Mouse (Mus musculus) liver, embryonic 16.5 days (tissue): ENCODE measurements at regions not wholly inside any gene's neighbourhood (a gene's known extent, or its start where the extent isn't known, plus 50 kb on each side); places are given as distances from the start of the nearest gene placed in this dataset.

Experiments
- ATAC-seq: fragments of 200-750 bp; cut with Nextera tagmentation; 2 replicates; pipeline ENCODE4 v1.8.0; 2017; ENCODE audit warnings: low read depth, mild to moderate bottlenecking, moderate number of reproducible peaks, moderate library complexity
- H3K27ac ChIP-seq: fragments of 300-500 bp; sonication (generic); 2 replicates; pipeline ENCODE4 v1.5.1; 2014; ENCODE audit warnings: mild to moderate bottlenecking, low read length
- H3K27me3 ChIP-seq: fragments of 300-500 bp; sonication (generic); 2 replicates; pipeline ENCODE4 v1.6.1; 2014; ENCODE audit warnings: low read depth, low read length, mixed read lengths; ENCODE audit not compliant: control insufficient read depth, insufficient read depth
- H3K36me3 ChIP-seq: fragments of 300-500 bp; sonication (generic); 2 replicates; pipeline ENCODE4 v1.6.1; 2014; ENCODE audit warnings: mild to moderate bottlenecking; ENCODE audit not compliant: control insufficient read depth, insufficient read depth
- H3K4me1 ChIP-seq: fragments of 300-500 bp; sonication (generic); 2 replicates; pipeline ENCODE4 v1.6.1; 2014; ENCODE audit warnings: low read depth, low read length, mixed read lengths; ENCODE audit not compliant: control insufficient read depth
- H3K4me2 ChIP-seq: fragments of 300-500 bp; sonication (generic); 2 replicates; pipeline ENCODE4 v1.6.1; 2014; ENCODE audit warnings: low read depth, low read length, mixed read lengths
- H3K4me3 ChIP-seq: fragments of 300-500 bp; sonication (generic); 2 replicates; pipeline ENCODE4 v1.5.1; 2014; ENCODE audit warnings: low read depth, mild to moderate bottlenecking, low read length
- H3K9ac ChIP-seq: fragments of 300-500 bp; sonication (generic); 2 replicates; pipeline ENCODE4 v1.6.1; 2014; ENCODE audit warnings: low read depth, low read length
- H3K9me3 ChIP-seq: fragments of 300-500 bp; sonication (generic); replicated peaks from 2 replicates; pipeline ENCODE4 v1.6.1; 2016; ENCODE audit warnings: low read length; ENCODE audit not compliant: control insufficient read depth
- WGBS: fragments of 180-500 bp; shearing (Covaris S2); extraction: QIAGEN DNeasy Blood & Tissue Kit; methylation state at CpG from one replicate; pipeline ENCODE4 v1.1.7; 2014; ENCODE audit not compliant: insufficient replicate concordance; 5-methylcytosine and 5-hydroxymethylcytosine counted together

DNA sequence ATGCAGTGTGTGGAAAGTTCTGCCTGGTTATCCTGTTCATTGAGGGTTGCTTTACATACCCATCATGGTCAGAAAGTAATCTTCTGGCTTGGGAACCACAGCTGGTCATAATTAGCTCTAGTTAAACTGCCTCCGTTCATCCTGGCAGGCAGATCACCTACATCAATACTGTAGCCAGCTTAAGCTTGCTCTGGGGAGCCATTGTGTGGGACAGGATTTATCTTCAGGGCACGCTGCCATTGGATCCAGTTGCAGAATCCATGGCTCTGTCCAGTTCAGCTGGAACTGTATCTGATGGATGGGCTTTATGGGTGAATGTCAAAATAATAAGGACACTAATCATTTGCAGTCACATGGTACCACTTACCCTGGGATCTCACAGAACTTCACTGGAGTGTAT is 326.4 kb downstream of the Ppargc1a start:
- H3K36me3 ChIP-seq, result no peaks in the 10 kb centered on the region
- no peak for ATAC-seq
- no peak overlapping the region for H3K27ac ChIP-seq
- H3K9me3 ChIP-seq, result no peaks in the 10 kb centered on the region
- no peak overlapping the region for H3K4me2 ChIP-seq
- WGBS, result 64% methylated on average over 2 of the region's 2 CpGs
- no peaks in the 10 kb centered on the region for H3K27me3 ChIP-seq
- H3K9ac ChIP-seq, result no peak overlapping the region
- H3K4me1 ChIP-seq, result no peaks in the 10 kb centered on the region
- no peak overlapping the region for H3K4me3 ChIP-seq

DNA sequence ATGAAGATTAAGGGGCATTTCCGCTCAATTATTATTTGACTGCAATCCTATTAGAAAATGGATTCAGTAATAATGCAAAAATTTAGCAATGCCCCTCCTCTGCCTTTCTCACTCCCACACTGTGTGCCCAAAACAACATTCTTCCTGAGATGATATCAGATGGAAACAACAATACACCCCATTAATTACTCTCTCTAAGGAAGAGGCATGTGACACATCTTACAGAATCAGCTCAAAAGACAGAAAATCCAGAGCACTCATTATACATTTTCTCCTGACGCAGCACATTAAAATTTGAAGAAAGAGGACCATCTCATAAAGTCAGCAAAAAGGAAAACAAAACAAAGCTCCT is 333.5 kb downstream of the Ppargc1a start:
- no peak overlapping the region for H3K4me2 ChIP-seq
- no peak overlapping the region for H3K9ac ChIP-seq
- no peaks in the 10 kb centered on the region for H3K27me3 ChIP-seq
- no peak for ATAC-seq
- no peaks in the 10 kb centered on the region for H3K4me1 ChIP-seq
- no peak overlapping the region for H3K4me3 ChIP-seq
- no peaks in the 10 kb centered on the region; the same call in 1 of the 2 replicates for H3K9me3 ChIP-seq
- H3K36me3 ChIP-seq, result no peaks in the 10 kb centered on the region
- H3K27ac ChIP-seq, result no peak overlapping the region
- 69% methylated on average over 2 of the region's 2 CpGs for WGBS

DNA sequence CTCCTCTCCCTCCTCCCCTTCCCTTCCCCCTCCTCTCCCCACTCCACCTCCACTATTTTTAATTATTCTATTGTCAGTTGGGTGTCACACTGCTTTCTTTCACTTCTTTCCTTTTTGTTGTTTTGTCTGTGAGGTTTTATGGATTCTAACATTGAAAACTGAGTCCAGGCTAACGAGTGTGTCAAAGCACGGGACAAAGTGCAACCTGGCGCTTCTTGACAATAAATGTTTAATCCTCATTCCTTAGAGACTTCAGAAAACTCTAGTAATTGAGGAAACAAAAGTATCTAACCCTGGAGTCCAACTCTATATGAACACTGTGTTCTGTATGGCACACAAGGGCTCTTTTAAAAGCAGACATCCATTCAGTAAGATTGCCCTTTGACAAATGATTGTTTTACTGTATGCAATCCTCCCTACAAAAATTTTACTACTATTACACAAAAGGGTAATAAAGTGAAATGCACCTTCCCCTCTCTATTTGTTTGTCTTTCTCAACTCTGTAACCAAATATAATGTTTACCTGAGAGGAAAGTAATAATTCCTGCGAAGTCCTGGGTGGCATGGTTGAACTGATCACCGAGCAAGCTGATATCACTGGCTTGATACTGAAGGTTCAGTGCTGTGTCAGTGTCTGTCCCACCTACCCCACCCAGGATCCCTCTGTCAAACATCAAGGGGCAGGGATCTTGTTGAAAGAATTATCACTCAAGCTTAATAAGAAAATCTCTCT is 334.1 kb downstream of the Ppargc1a start:
- Histone ChIP-seq H3K4me1 (no peaks in the 10 kb centered on the region), H3K9ac (no peak overlapping the region), H3K9me3 (no peaks in the 10 kb centered on the region; the same call in 1 of the 2 replicates), H3K4me2 (no peak overlapping the region), H3K36me3 (no peaks in the 10 kb centered on the region), H3K27me3 (no peaks in the 10 kb centered on the region), H3K4me3 (no peak overlapping the region), H3K27ac (no peak overlapping the region)
- WGBS, result 52% methylated on average over 5 of the region's 5 CpGs
- no peak for ATAC-seq

DNA sequence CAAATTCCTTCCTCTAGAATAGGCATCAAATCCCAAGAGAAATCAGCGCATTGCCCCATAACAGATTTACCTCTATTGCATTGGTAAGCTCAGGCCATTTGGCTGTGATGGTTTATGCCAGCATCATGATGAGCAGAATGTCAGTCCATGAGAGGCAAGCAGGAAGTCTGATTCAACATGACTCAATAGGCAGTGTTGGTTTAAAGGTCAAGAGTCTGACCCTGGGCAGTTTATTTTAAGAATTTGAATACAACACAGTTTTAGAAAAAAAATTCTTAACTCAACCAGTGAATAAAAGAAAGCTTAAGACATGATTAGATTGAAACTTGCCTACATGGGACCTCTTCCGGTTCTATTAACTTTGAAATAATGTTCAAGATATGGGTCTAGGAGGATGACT is 337.7 kb downstream of the Ppargc1a start:
- no peaks in the 10 kb centered on the region for H3K27me3 ChIP-seq
- no peak overlapping the region for H3K9ac ChIP-seq
- ATAC-seq, result no peak
- WGBS, result 79% methylated on average over 2 of the region's 2 CpGs
- H3K27ac ChIP-seq, result no peak overlapping the region
- H3K9me3 ChIP-seq, result no peaks in the 10 kb centered on the region; the same call in 1 of the 2 replicates
- H3K4me3 ChIP-seq, result no peak overlapping the region
- no peaks in the 10 kb centered on the region for H3K36me3 ChIP-seq
- no peaks in the 10 kb centered on the region for H3K4me1 ChIP-seq
- no peak overlapping the region for H3K4me2 ChIP-seq

DNA sequence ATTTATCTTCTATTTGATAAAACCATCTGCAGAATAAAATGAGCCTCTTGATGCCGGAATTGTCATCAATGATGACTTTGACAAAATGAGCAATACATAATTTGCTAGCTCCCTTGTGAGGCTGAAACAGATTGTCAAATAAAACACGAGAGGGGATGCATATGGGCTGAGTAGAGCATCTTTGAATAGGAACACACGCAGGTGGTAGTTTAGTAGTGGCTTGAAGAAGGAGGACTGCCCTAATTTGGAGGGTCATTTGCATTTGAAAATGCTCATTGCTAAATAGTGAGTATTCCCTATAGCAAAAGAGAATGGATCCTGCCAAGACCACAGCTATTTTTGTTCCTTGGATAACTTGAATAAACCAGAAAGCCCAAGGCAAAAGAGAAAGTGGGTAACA is 339.5 kb downstream of the Ppargc1a start:
- no peaks in the 10 kb centered on the region; the same call in 1 of the 2 replicates for H3K9me3 ChIP-seq
- 57% methylated on average over 3 of the region's 3 CpGs for WGBS
- no peak overlapping the region for H3K9ac ChIP-seq
- no peak for ATAC-seq
- H3K4me1 ChIP-seq, result no peaks in the 10 kb centered on the region
- H3K4me3 ChIP-seq, result no peak overlapping the region
- H3K27ac ChIP-seq, result no peak overlapping the region
- no peaks in the 10 kb centered on the region for H3K27me3 ChIP-seq
- H3K4me2 ChIP-seq, result no peak overlapping the region
- no peaks in the 10 kb centered on the region for H3K36me3 ChIP-seq

DNA sequence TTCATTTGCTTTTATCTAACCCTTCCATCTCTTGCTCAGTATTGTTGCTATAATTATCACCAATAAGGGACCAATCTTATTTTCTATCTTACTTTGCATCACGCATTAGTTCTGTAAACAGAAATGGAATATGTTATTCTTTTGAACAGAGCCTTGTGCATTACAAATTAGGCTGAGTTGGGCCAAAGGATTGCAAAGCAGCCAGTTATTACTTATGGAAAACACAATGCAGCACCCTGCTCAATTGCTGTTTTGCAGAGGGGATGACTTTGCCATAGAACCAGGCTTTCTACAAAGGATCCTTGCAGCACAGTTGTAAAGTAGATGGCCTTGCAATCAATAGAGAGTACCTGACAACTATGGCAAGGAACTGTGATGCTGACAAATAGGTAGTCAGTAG is 364.3 kb downstream of the Ppargc1a start:
- Histone ChIP-seq H3K4me2 (no peak overlapping the region), H3K4me1 (no peaks in the 10 kb centered on the region), H3K4me3 (no peak overlapping the region), H3K27ac (no peak overlapping the region), H3K9ac (no peak overlapping the region), H3K36me3 (no peaks in the 10 kb centered on the region), H3K27me3 (no peaks in the 10 kb centered on the region), H3K9me3 (no peaks in the 10 kb centered on the region)
- 57% methylated on average over 1 of the region's 1 CpGs for WGBS
- no peak for ATAC-seq

DNA sequence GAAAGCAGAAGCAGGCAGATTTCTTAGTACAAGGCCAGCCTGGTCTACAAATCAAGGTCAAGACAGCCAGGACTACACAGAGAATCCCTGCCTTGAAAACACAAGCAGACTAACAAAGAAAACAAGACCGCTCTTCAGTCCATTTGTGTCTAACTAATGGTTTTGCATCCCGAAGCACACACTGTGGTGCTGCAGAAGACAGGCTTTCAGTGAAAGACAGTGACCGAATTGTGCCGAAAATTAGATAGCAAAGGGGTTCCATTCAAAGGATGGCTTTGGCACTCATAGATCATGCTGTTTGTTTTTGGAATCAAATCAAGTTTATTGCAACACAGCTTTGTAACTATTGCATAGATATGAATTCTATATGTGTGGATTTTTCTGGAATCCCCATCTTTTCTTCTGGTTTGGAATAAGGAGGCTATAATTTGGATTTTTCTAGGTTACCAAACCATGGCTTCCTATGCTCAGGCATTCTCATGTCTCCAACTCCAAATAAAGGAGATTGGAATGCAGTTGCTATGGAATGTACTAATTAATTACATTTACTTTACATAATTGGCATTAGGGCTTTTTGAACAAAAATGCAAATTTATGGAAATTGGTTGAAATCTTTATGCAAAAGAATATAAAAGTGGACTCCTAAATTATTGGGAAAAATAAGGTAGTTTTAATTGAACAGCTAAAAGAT is 364.9 kb downstream of the Ppargc1a start:
- Histone ChIP-seq H3K9ac (no peak overlapping the region), H3K36me3 (no peaks in the 10 kb centered on the region), H3K4me1 (no peaks in the 10 kb centered on the region), H3K4me2 (no peak overlapping the region), H3K27ac (no peak overlapping the region), H3K9me3 (no peaks in the 10 kb centered on the region), H3K4me3 (no peak overlapping the region), H3K27me3 (no peaks in the 10 kb centered on the region)
- no peak for ATAC-seq
- 54% methylated on average over 4 of the region's 4 CpGs for WGBS

DNA sequence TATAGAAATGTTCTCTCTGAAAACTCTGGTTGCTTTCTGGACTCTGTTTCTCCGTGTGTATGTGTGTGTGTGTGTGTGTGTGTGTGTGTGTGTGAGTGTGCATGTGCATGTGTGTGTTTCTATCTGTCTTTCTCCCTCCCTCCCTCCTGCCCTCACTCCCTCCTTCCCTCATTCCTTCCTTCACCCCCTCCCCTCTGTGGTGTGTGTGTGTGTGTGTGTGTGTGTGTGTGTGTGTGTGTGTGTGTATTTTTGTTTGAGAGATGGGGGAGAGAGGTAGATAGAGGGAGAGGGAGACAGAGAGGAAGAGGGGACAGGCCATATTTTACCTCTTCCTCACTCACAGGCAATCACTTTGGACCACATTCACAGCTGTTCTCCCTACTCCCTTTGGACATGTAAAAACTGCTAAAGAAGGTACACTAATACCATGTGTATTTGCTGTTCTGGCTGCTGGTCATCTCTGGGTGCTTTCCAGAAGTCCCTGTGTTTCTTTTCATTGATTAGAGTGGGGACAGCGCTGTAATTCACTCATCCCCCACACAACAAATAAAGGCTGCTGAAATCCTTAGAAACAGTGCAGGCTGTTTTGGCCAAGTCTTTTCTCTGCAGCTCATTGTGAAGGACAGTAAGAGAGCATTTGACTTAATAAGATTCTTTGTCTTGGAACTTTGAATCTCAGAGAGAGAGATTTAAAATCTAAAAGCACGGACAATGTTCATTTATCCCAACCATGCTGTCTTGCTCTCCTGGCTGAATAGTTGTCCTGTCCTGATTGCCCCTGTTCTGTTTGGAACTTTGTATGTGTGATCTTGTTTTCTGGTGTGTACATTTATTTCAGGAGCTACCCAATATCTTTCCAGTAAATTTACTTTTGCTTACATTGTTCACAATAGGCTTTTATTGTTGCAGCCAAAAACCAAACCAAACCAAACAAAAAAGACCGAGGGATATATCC is 370.9 kb downstream of the Ppargc1a start:
- no peak for ATAC-seq
- Histone ChIP-seq H3K4me1 (no peaks in the 10 kb centered on the region), H3K27me3 (no peaks in the 10 kb centered on the region), H3K4me3 (no peak overlapping the region), H3K4me2 (no peak overlapping the region), H3K9me3 (no peaks in the 10 kb centered on the region), H3K27ac (no peak overlapping the region), H3K9ac (no peak overlapping the region), H3K36me3 (no peaks in the 10 kb centered on the region)
- WGBS, result 55% methylated on average over 4 of the region's 4 CpGs
